Mouse (Mus musculus) left cerebral cortex, adult 8-10 months (tissue): Measurements from ENCODE around the gene Alox12. TPM values are rescaled to one million over a fixed set of nuclear protein-coding genes. Genes with fewer than 3 reads are reported as not detected.

Experiments used
- DNase-seq, 2 experiments: peaks; one replicate each; pipeline ENCODE4 v3.0.0; 2022; ENCODE audit warnings: low spot score in 2 of 2
- total RNA-seq, 4 experiments: library from RNA; stranded (reverse); gene quantifications; 2 replicates each; pipeline ENCODE4 v1.2.4; 2022

Alox12 gene
- under 1 TPM; 0.23 to 0.82 (median 0.55) TPM for total RNA-seq

DNA sequence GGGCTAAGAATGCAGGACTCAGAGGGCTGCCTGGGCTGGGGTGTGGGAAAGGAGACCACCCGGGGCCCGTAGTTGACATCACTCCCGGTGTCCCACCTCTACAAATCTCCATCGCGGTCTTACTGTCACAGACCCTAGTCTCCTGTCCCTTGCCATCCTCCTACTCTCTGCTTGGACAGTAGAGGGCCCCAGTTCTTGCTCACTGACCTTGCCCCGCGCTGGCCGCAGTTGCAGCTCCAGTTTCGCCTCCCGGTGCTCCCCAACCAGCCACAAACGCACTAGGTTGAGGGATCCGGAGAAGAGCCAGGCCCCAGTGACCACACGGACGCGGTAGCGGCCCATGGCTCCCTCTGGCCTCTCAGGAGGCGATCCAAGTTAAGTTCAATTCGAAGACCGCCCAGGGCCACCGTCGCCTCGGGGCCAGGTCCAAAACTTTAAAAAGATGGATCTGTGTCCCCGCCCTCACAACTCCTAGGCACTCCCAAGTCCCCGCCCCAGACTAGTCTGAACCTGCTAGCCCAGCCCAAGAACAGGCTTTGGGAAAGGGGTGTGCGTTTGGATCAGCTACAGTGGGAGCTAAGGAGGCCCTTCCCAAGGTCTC is at the start of gene Alox12:
Gene Alox12, minus strand, starts transcription at position 423 of the 601 bp plus-strand sequence.
- DNase-seq = no peak

DNA sequence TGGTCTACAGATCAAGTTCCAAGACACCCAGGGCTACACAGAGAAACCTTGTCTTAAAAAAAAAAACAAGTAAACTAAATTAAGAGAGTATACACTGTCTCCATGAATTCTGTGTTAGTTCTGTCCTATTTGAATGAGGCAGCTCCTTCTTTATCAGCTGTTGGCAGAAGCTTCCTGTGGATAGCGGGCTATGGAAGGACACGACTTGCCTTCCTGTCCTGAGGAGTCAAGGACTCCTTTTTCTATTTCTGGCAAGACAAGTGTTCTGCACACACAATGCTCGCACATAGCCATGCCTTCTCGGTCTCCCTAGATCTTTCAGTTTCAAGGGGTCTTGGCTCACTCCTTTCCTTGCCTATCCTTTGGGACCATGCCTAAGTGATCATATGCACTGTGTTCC is 47.1 kb upstream of the Alox12 start:
- DNase-seq = no peak

- no peak for DNase-seq
Measured at GRCm38 (mm10) chr11:70297836-70298454, 42.8 kb upstream of the Alox12 start.

GRCm38 (mm10) chr11:70297405-70297804 is 42.3 kb upstream of the Alox12 start:
- no peak for DNase-seq

GRCm38 (mm10) chr11:70293881-70294280 is 38.7 kb upstream of the Alox12 start:
- DNase-seq = peak in 1 of 2 experiments; percentile 20

GRCm38 (mm10) chr11:70291235-70291634 is 36.1 kb upstream of the Alox12 start:
- no peak for DNase-seq

- no peak for DNase-seq
Measured at GRCm38 (mm10) chr11:70289236-70289635, 34.1 kb upstream of the Alox12 start.

DNA sequence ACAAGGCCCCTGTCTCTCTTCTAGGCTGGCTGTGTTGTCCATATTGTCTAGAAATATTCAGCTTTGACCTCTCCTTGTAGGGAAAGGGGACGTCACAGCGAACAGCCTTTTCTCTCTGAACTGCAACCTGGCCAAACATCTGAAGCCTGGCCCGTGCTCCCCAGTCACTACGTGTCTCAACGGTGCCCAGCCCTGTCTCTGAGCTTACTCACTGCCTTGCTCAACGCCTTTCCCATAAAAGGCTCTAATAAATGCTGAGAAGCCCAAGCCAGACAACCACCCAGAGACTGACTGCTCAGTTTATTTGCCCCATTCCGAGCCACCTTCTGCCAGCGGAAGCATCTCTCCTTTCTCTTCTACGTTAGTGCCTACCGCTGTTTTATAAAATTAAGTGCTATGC is 32.9 kb upstream of the Alox12 start:
- no peak for DNase-seq

- DNase-seq = no peak
Measured at GRCm38 (mm10) chr11:70285686-70286085, 30.5 kb upstream of the Alox12 start.

DNA sequence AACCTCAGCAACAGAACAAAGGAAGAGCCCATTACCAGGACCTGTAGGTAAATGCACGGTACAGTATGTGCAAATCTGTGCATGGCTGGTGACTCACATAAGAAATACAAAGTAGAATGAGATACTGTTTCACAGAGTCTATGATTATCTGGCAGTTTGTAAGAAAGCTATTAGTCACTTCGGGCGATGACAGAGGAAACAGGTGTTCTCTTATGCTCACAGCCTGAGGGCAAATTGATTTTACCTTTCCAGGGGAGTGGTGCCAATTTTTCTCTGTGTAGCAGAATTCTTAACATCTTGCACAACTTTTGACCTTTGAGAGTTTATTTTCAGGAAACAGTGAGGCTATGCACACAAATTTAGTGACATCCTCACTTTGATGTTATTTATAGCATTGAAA is 29.6 kb upstream of the Alox12 start:
- DNase-seq = no peak

GRCm38 (mm10) chr11:70283666-70284065 is 28.5 kb upstream of the Alox12 start:
- no peak for DNase-seq

GRCm38 (mm10) chr11:70280441-70280840 is 25.3 kb upstream of the Alox12 start:
- no peak for DNase-seq

GRCm38 (mm10) chr11:70278961-70279360 is 23.8 kb upstream of the Alox12 start:
- no peak for DNase-seq

DNA sequence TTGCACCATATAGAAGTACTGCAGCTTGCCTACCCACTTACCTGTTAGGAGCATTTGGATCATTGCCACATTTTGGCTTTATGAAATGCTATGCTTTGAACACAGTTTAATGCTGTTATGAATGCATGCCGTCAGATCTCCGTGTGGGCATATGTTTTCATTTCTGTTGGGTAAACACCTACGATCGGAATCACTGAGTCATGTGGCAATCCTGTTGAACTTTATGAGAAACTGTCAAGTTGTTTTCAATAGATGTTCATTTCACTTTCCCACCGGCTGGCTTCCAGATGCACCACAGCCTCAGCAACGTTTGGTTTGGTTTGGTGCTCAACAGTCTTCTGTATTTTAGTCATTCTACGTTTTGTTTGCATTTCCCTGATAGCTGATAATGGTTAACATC is 16.5 kb upstream of the Alox12 start:
- DNase-seq = no peak

DNA sequence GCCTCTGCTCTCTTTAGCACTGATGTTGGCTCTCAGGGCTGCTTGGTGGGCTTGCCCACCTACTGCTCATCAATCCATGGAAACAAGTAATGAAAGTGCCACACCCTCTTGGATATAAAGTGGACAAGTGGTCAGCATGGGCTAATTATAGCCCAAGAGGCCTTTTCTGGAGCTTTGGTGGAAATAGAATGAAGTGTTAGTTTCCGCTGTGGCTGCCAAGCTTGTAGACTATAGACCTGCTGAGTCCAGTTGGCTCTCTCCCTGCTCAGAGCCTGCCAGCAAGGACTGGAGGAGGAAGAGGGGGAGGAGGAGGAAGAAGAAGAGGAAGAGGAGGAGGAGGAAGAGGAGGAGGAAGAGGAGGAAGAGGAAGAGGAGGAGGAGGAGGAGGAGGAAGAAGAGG is 11.3 kb upstream of the Alox12 start:
- DNase-seq = no peak

- DNase-seq = no peak
Measured at GRCm38 (mm10) chr11:70265819-70266218, 10.7 kb upstream of the Alox12 start.

DNA sequence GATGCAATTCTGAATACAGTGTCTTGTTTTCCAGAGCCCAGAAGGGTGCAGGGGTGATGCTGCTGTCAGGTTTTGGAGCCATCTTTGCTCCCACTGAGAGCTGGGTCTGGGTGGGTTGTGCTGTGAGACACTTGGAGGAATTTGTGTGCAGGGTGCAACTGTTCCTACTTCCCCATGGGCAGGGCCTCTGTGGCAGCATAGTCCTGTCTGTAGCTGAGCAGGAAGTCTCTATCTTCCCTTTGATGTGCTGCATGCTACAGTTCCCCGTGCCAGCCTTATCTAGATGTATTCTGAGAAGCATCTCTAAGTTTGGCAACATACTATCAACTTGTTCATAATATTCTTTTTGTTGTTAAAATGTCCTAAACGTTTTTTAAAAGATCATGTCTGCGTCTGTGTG is 10.1 kb upstream of the Alox12 start:
- no peak for DNase-seq

- DNase-seq = no peak
Measured at GRCm38 (mm10) chr11:70259035-70259434, 3.9 kb upstream of the Alox12 start.

DNA sequence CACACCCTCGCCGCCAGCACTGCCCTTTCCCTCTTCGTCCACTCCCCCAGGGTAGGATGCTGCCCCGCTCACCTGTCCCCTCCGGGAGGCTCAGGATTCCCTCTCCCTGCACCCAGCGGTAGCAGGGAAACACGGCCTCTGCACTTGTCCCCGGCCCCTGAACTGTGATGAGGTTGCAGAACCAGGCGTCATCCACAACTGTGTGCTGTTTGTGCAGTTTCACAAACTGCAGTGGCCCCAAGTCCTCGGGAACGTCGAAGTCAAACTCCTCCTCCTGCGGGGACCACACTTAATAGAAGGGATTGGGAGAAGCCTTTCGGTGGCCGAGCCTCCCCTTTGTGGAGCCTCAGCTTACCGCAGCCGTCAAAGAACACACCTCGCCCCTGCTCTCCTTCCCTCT is 816 bp downstream of the Alox12 start:
- no peak for DNase-seq

GRCm38 (mm10) chr11:70251853-70252252 is 3.3 kb downstream of the Alox12 start:
- no peak for DNase-seq

- DNase-seq = no peak
Measured at GRCm38 (mm10) chr11:70250150-70250549, 5.0 kb downstream of the Alox12 start.

DNA sequence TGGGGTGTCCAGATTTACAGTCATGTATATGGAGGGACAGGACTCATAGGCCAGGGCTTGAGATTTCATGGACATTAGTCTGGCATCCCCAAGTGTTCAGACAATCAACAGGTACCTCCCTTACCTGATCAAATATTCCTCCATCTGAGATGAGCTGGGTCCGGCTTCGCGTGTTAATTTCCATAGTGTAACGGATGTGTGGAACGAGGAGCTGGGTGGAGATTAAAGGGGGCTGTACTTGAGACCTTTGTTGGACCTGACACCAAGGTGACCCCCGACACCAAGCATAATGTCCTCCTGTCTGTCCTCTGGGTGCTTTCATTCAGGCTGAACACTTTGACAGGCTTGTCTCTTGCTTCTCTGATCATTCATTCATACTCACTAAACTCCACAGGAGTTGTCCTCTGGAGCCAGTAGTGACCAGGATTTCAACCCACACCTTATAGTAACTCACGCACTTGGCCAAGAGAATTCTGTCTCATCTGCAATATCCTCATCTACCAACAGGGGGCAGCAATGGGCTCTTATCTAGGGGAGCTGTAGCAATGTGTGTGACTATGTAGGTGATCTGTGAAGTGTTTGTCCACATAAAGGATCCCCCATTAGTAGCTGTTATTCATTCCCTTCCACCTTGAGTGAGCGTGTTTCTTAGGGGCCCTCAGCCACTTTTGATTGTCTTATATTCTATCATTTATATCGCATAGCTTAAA is 7.9 kb downstream of the Alox12 start:
- no peak for DNase-seq

GRCm38 (mm10) chr11:70242591-70242990 is 12.6 kb downstream of the Alox12 start:
- DNase-seq = no peak
